Mouse (Mus musculus): ENCODE measurements around the gene Tspear. TPM values are rescaled to one million over a fixed set of nuclear protein-coding genes. Genes with fewer than 3 reads are reported as not detected.
"Not testable (repeated sequence)": the region's sequence is repeated elsewhere in the genome, so short reads cannot be mapped to it uniquely, and the experiment has no call there.

The Tspear gene
- polyA plus RNA-seq, 1 experiment from 2014 or later = 0.05 TPM

- no peak for ATAC-seq
- H3K4me1 ChIP-seq = no peaks in the 10 kb centered on the region
- no peaks in the 10 kb centered on the region; the same call in 1 of the 2 replicates for H3K27me3 ChIP-seq (replicated peaks)
- H3K4me3 ChIP-seq = no peak within 1 kb of the TSS
- H3K27ac ChIP-seq = no peak within 1 kb of the TSS
- H3K9ac ChIP-seq = no peak within 1 kb of the TSS
- WGBS (ENCODE audit: insufficient replicate concordance) = 50% methylated on average over 1 of the region's 1 CpGs
- H3K36me3 ChIP-seq = no peaks in the 10 kb centered on the region
- no peak within 1 kb of the TSS for H3K4me2 ChIP-seq
- 0 out of 2 replicates have a peak, but pooled peaks cover 3% of the 10 kb centered on the region for H3K9me3 ChIP-seq (replicated peaks)
Observed at GRCm38 (mm10) chr10:77715507-77715906, 29.1 kb downstream of the Tspear start, which contains the start of gene Gm10142. Gene Gm10142 (plus strand): TSS chr10:77715807.

- not testable (repeated sequence) for H3K4me1 ChIP-seq; H3K27ac ChIP-seq; ATAC-seq; H3K9ac ChIP-seq; H3K27me3 ChIP-seq (replicated peaks); H3K36me3 ChIP-seq; H3K4me2 ChIP-seq; H3K4me3 ChIP-seq; H3K9me3 ChIP-seq (replicated peaks)
- WGBS (ENCODE audit: insufficient replicate concordance) = 56% methylated on average over 1 of the region's 1 CpGs
Observed at GRCm38 (mm10) chr10:77720299-77720698, 33.9 kb downstream of the Tspear start, which contains the start of gene Krtap12-1. Gene Krtap12-1 (plus strand): TSS chr10:77720599.

DNA sequence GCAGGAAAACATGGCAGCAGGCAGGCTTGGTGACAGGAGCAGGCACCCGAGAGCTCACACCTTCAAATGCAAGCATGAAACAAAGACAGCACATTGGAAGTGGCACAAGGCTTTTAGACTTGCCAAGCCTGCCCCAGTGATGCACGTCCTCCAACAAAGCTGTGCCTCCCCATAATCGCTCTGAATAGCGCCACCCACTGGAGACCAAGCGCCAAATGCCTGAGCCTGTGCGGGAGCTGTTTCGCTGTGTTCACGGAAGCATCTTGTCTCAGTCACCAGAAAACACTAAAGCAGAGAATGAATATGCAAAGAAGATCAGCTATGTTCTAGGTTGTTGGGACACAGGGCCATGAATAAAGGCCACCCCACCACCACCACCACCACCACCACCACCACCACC lies 38.5 kb downstream of the Tspear start:
- ATAC-seq = no peak

DNA sequence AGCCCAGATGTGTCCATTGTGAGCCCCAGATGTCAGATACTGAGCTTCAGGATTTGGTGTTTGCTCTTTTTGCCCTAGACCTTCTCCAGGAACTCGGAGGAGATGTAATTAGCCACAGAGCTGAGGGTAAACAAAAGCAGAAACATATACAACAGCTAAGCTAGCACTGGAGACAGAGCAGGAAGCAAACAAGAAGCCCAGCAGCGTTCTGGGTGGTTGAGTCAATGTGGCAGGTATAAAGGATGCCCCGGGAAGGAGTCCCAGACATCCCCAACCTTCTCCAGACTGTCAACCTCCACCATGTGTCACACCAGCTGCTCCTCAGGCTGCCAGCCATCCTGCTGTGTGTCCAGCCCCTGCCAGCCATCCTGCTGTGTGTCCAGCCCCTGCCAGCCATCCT lies 39.8 kb downstream of the Tspear start, which contains the start of gene Gm10100:
TSS of gene Gm10100 (plus strand) at position 301 of the 400 bp plus-strand sequence.
- Histone ChIP-seq H3K27ac (no peak within 1 kb of the TSS), H3K9ac (no peak within 1 kb of the TSS), H3K27me3 (replicated peaks) (0 out of 2 replicates have a peak, but pooled peaks cover 5% of the 10 kb centered on the region), H3K4me3 (no peak within 1 kb of the TSS), H3K4me1 (no peaks in the 10 kb centered on the region), H3K36me3 (no peaks in the 10 kb centered on the region), H3K9me3 (replicated peaks) (no peaks in the 10 kb centered on the region), H3K4me2 (no peak within 1 kb of the TSS)
- 26% methylated on average over 3 of the region's 3 CpGs for WGBS (ENCODE audit: insufficient replicate concordance)
- ATAC-seq = no peak

More for the DNA sequence above, 38.5 kb downstream of the Tspear start:
- Histone ChIP-seq H3K27ac (no peak overlapping the region), H3K9ac (no peak overlapping the region), H3K27me3 (replicated peaks) (0 out of 2 replicates have a peak, but pooled peaks cover 5% of the 10 kb centered on the region), H3K4me2 (no peak overlapping the region), H3K4me3 (no peak overlapping the region), H3K36me3 (no peaks in the 10 kb centered on the region), H3K9me3 (replicated peaks) (no peaks in the 10 kb centered on the region), H3K4me1 (no peaks in the 10 kb centered on the region)
- WGBS (ENCODE audit: insufficient replicate concordance) = 56% methylated on average over 8 of the region's 8 CpGs

- H3K27ac ChIP-seq = no peak overlapping the region
- no peak overlapping the region for H3K9ac ChIP-seq
- 0 out of 2 replicates have a peak, but pooled peaks cover 5% of the 10 kb centered on the region for H3K27me3 ChIP-seq (replicated peaks)
- H3K4me1 ChIP-seq = no peaks in the 10 kb centered on the region
- WGBS (ENCODE audit: insufficient replicate concordance) = 47% methylated on average over 4 of the region's 4 CpGs
- no peak overlapping the region for H3K4me2 ChIP-seq
- H3K9me3 ChIP-seq (replicated peaks) = no peaks in the 10 kb centered on the region
- no peak for ATAC-seq
- H3K36me3 ChIP-seq = no peaks in the 10 kb centered on the region
- H3K4me3 ChIP-seq = no peak overlapping the region
Observed at GRCm38 (mm10) chr10:77728280-77728679, 41.9 kb downstream of the Tspear start.

GRCm38 (mm10) chr10:77729241-77729640 lies 42.9 kb downstream of the Tspear start:
- no peaks in the 10 kb centered on the region for H3K4me1 ChIP-seq
- no peak overlapping the region for H3K4me2 ChIP-seq
- no peak for ATAC-seq
- H3K27ac ChIP-seq = no peak overlapping the region
- no peak overlapping the region for H3K9ac ChIP-seq
- H3K36me3 ChIP-seq = no peaks in the 10 kb centered on the region
- 0 out of 2 replicates have a peak, but pooled peaks cover 5% of the 10 kb centered on the region for H3K27me3 ChIP-seq (replicated peaks)
- H3K4me3 ChIP-seq = no peak overlapping the region
- H3K9me3 ChIP-seq (replicated peaks) = no peaks in the 10 kb centered on the region
- WGBS (ENCODE audit: insufficient replicate concordance) = 43% methylated on average over 4 of the region's 4 CpGs

GRCm38 (mm10) chr10:77735928-77736327 lies 49.6 kb downstream of the Tspear start:
- 81% methylated on average over 1 of the region's 1 CpGs for WGBS (ENCODE audit: insufficient replicate concordance)
- no peak for ATAC-seq
- peaks cover 4% of the 10 kb centered on the region; the same call in 1 of the 2 replicates for H3K9me3 ChIP-seq (replicated peaks)
- no peak overlapping the region for H3K4me2 ChIP-seq
- H3K4me1 ChIP-seq = no peaks in the 10 kb centered on the region
- no peaks in the 10 kb centered on the region for H3K27me3 ChIP-seq (replicated peaks)
- no peak overlapping the region for H3K27ac ChIP-seq
- H3K4me3 ChIP-seq = no peak overlapping the region
- H3K9ac ChIP-seq = no peak overlapping the region
- H3K36me3 ChIP-seq = no peaks in the 10 kb centered on the region

- Histone ChIP-seq H3K4me3 (no peak overlapping the region), H3K27me3 (replicated peaks) (no peaks in the 10 kb centered on the region), H3K4me1 (no peaks in the 10 kb centered on the region), H3K36me3 (no peaks in the 10 kb centered on the region), H3K9ac (no peak overlapping the region), H3K27ac (no peak overlapping the region), H3K4me2 (no peak overlapping the region), H3K9me3 (replicated peaks) (peaks cover 4% of the 10 kb centered on the region; the same call in 1 of the 2 replicates)
- no peak for ATAC-seq
- 52% methylated on average over 4 of the region's 4 CpGs for WGBS (ENCODE audit: insufficient replicate concordance)
Observed at GRCm38 (mm10) chr10:77738929-77739328, 52.6 kb downstream of the Tspear start.

GRCm38 (mm10) chr10:77741924-77742688 lies 55.7 kb downstream of the Tspear start, which contains the start of gene Gm18596:
Gene Gm18596 (minus strand): TSS chr10:77742638.
- 66% methylated on average over 4 of the region's 5 CpGs for WGBS (ENCODE audit: insufficient replicate concordance)
- not testable (repeated sequence) for ATAC-seq

DNA sequence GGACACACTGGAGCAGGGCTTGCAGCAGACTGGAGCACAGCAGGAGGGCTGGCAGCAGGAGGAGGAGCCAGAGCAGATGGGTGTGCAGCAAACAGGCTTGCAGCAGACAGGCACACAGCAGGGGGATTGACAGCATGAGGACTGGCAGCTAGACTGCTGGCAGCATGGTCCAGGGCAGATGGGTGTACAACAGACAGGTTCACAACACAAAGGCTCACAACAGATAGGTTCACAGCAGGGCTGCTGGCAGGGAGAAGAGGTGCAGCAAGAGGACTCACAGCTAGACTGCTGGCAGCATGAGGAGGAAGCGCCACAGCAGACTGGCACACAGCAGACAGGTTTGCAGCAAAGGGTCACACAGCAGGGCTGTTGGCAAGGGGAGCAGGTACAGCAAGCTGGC lies 64.3 kb downstream of the Tspear start:
- not testable (repeated sequence) for H3K36me3 ChIP-seq; H3K27ac ChIP-seq; H3K9me3 ChIP-seq (replicated peaks); H3K4me2 ChIP-seq; H3K4me3 ChIP-seq; H3K4me1 ChIP-seq; H3K27me3 ChIP-seq (replicated peaks); H3K9ac ChIP-seq; ATAC-seq
- WGBS (ENCODE audit: insufficient replicate concordance) = 42% methylated on average over 1 of the region's 1 CpGs

More at GRCm38 (mm10) chr10:77741924-77742688, 55.7 kb downstream of the Tspear start, which contains the start of gene Gm18596:
- H3K9me3 ChIP-seq (replicated peaks); H3K36me3 ChIP-seq; H3K4me1 ChIP-seq; H3K27ac ChIP-seq; H3K9ac ChIP-seq; H3K4me3 ChIP-seq; H3K27me3 ChIP-seq (replicated peaks); H3K4me2 ChIP-seq: not testable (repeated sequence)

GRCm38 (mm10) chr10:77751254-77751653 lies 64.9 kb downstream of the Tspear start, which contains the start of gene Gm9736:
Gene Gm9736 (minus strand): TSS chr10:77751354.
- WGBS (ENCODE audit: insufficient replicate concordance) = 47% methylated on average over 1 of the region's 1 CpGs
- not testable (repeated sequence) for H3K27ac ChIP-seq; H3K27me3 ChIP-seq (replicated peaks); H3K4me1 ChIP-seq; H3K4me3 ChIP-seq; ATAC-seq; H3K4me2 ChIP-seq; H3K36me3 ChIP-seq; H3K9ac ChIP-seq; H3K9me3 ChIP-seq (replicated peaks)

DNA sequence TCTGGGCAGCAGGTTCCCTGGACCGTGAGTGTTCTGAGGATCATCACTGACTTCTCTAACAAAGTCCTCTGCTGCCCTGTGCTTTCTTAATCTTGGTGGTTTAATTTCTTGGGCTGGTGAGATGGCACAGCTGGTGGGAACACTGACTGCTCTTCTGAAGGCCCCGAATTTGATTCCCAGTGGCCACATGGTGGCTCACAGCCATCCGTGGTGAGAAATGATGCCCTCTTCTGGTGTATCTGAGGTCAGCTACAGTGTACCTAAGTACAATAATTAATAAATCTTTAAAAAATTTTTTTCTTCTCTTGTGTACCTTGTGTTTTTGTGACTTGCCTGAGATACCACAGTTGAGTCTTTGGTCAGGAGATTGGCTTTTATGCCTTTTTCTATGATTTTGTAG lies 65.9 kb downstream of the Tspear start:
- H3K27ac ChIP-seq; H3K9ac ChIP-seq; H3K4me3 ChIP-seq; H3K4me1 ChIP-seq; ATAC-seq; H3K36me3 ChIP-seq; H3K4me2 ChIP-seq; H3K27me3 ChIP-seq (replicated peaks); H3K9me3 ChIP-seq (replicated peaks): not testable (repeated sequence)
- WGBS (ENCODE audit: insufficient replicate concordance) = 44% methylated on average over 3 of the region's 3 CpGs
